Mouse (Mus musculus) kidney, adult 2 months (tissue): ENCODE results near the gene Prpsap1. TPM values are rescaled to one million over a fixed set of nuclear protein-coding genes. Genes with fewer than 3 reads are reported as not detected.

Experiments
- DNase-seq: peaks from one replicate; pipeline ENCODE4 v3.0.0; 2021
- H3K27ac ChIP-seq: fragments of 200-500 bp; 2 replicates; pipeline ENCODE4 v1.5.1; 2012; ENCODE audit warnings: low read depth, low read length, control low read depth, inconsistent platforms; ENCODE audit not compliant: insufficient read depth
- H3K27me3 ChIP-seq: fragments of 200-500 bp; replicated peaks from 2 replicates; pipeline ENCODE4 v1.6.1; 2012; ENCODE audit warnings: mild to moderate bottlenecking, moderate library complexity, low read length, inconsistent platforms; ENCODE audit not compliant: control insufficient read depth, insufficient read depth
- H3K36me3 ChIP-seq: fragments of 200-500 bp; 2 replicates; pipeline ENCODE4 v1.6.1; 2012; ENCODE audit warnings: mild to moderate bottlenecking, moderate library complexity, low read length, inconsistent platforms; ENCODE audit not compliant: control insufficient read depth, insufficient read depth
- H3K4me1 ChIP-seq: fragments of 200-500 bp; 2 replicates; pipeline ENCODE4 v1.6.1; 2011; ENCODE audit warnings: low read length; ENCODE audit not compliant: control insufficient read depth, insufficient read depth
- H3K4me3 ChIP-seq: fragments of 200-500 bp; 2 replicates; pipeline ENCODE4 v1.5.1; 2011; ENCODE audit warnings: mild to moderate bottlenecking, low read depth, low read length, control low read depth; ENCODE audit not compliant: insufficient read depth
- CTCF ChIP-seq: fragments of 200-500 bp; conservative IDR thresholded peaks from 2 replicates; pipeline ENCODE4 v1.5.1; 2011; ENCODE audit warnings: low read depth, mild to moderate bottlenecking, control low read depth, low read length, moderate library complexity, mixed read lengths; ENCODE audit not compliant: insufficient read depth, insufficient read length
- POLR2A ChIP-seq: fragments of 200-500 bp; IDR thresholded peaks from one replicate; pipeline ENCODE4 v1.6.1; 2011; ENCODE audit warnings: low read depth, low read length, control low read depth
- WGBS: fragments of 180-500 bp; shearing (Covaris S2); methylation state at CpG from one replicate; pipeline ENCODE4 v1.1.7; 2018; 5-methylcytosine and 5-hydroxymethylcytosine counted together
- polyA plus RNA-seq: library from polyadenylated mRNA; depleted of rRNA; stranded (reverse); fragments of >200 nt; gene quantifications from 2 replicates; pipeline ENCODE4 v1.2.3, GENCODE M21; 2012; rRNA removed

Prpsap1 gene
- polyA plus RNA-seq, result 87.5 and 91.1 TPM in 2 replicates

DNA sequence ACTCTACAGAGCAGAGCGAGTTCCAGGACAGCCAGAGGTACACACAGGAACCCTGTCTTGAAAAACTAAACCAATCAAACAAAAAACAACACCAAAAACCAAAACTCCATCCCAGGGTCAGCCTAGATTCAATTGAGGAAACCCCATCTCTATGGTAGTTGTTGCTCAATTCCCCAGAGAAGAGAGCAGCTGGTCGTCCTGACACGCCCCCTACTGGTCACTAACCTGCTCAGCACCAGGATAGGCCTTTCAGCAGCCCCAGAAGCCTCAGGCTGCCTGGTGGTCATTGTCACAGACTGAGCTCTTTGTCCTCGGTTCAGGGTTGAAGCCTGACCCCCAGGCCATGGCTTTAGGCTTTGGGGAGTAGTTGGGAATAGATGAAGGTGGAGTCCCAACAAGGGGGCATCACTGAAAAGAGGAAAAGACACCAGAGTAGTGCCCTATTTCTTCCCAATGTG lies at the start of gene Prpsap1:
Gene Prpsap1 (minus strand): TSS at position 408 of the 458 bp plus-strand sequence.
- 28% methylated on average over 4 of the region's 4 CpGs for WGBS
- peak; percentile 85 for TF ChIP-seq CTCF
- TF ChIP-seq POLR2A, result no peak
- no peak within 1 kb of the TSS for H3K4me3 ChIP-seq
- H3K4me1 ChIP-seq, result peaks cover 4% of the 10 kb centered on the region; the same call in 1 of the 2 replicates
- DNase-seq, result peak; percentile 72
- peak within 1 kb of the TSS; percentile 13 for H3K27ac ChIP-seq
- H3K27me3 ChIP-seq, result no peaks in the 10 kb centered on the region
- H3K36me3 ChIP-seq, result no peaks in the 10 kb centered on the region

DNA sequence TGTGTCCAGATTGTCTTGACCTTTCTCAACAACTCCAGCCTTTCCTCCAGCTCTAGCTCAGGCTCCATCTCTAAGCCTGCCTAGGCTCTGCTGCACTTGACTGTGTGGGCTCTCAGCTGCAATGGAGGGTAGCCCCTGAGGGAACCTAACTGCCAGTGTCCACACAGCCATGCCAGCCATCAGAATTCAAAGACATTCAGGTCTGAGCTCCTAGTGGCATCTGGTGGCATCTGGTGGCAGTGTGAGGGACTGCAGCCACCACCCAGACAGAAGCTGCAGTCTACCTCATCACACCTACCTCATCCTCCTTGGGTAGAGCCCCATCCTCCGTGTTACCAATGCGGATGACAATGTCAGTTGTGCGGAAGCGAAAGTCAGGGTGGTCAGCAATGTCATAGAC lies 49.1 kb upstream of the Prpsap1 start:
- Histone ChIP-seq H3K36me3 (no peaks in the 10 kb centered on the region; the same call in 1 of the 2 replicates), H3K4me3 (no peak overlapping the region), H3K27me3 (no peaks in the 10 kb centered on the region), H3K27ac (no peak overlapping the region), H3K4me1 (no peaks in the 10 kb centered on the region)
- TF ChIP-seq POLR2A (no peak), CTCF (peak; percentile 77)
- DNase-seq, result peak; percentile 52
- WGBS, result 84% methylated on average over 4 of the region's 4 CpGs

DNA sequence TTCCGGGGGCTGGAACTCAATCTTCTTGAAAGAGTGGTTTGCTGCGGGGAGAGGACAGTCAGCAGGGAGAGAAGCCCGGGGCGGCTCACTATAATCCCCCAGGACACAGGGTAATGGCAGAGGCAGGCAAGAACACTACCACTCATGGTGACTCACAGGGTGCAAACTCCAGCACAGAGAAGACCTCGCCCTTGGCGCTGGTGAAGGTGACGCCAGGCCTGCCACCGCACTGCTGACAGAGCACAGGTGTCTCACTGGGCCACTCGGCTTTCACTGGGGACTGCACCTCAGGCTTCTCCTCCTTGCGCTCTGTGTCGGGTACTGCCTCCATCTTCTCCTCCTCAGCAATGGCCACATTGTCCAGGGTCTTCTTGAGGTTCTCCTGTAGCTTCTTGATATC lies 47.2 kb upstream of the Prpsap1 start:
- no peak overlapping the region for H3K27ac ChIP-seq
- no peaks in the 10 kb centered on the region for H3K4me1 ChIP-seq
- no peaks in the 10 kb centered on the region for H3K27me3 ChIP-seq
- no peak for DNase-seq
- H3K4me3 ChIP-seq, result no peak overlapping the region
- 94% methylated on average over 11 of the region's 11 CpGs for WGBS
- no peaks in the 10 kb centered on the region; the same call in 1 of the 2 replicates for H3K36me3 ChIP-seq
- no peak for TF ChIP-seq CTCF
- no peak for TF ChIP-seq POLR2A

DNA sequence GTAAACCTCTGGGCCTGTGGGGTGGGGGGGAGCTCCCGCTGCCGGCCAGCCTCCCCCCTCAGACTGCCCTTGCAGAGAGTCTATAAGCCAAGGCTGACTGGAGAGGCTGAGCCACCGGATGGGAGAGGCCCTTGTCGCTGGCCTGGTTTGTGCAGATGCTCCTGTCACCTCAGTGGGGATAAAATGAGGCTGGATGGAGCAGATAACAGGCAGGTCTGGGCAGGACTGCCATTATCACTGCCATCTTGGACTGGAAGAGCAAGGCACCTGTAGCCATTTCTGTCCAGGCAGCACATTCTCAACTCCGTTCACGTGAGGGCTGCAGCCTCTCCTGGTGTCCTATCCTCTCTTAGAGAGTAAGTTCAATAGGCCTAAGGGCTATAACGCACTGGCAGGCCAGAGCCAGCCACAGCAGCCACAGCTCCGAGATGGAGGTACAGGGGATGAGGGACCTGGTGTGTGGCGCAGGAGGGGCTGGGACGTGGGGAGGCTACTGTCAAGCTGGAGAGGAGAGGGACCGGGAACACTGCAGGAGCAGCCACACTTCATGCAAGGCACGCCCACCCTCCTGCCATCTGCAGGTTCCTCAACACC lies 44.2 kb upstream of the Prpsap1 start:
- WGBS, result 86% methylated on average over 12 of the region's 12 CpGs
- no peak for DNase-seq
- no peak overlapping the region for H3K27ac ChIP-seq
- TF ChIP-seq POLR2A (no peak), CTCF (no peak)
- H3K36me3 ChIP-seq, result no peaks in the 10 kb centered on the region; the same call in 1 of the 2 replicates
- no peaks in the 10 kb centered on the region for H3K27me3 ChIP-seq
- H3K4me1 ChIP-seq, result no peaks in the 10 kb centered on the region
- H3K4me3 ChIP-seq, result no peak overlapping the region

DNA sequence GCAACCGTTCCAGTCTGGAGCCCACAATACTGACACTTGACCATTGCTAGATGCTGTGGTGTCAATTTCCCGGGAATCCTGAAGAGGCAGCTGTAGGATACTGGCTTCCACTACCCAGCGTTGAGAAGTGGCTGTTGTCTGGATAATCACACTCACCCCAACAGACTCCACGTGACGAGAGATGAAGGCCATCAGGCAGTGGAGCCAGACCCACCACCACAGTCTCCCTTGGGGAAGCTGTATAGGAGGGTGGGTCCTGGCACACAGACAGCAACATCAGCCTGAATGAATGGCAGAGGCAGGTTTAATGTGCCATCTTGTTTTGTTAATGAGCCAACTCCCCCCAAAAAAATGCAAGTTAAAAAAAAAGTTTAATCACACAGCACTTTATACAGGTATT lies 43.4 kb upstream of the Prpsap1 start:
- 74% methylated on average over 5 of the region's 5 CpGs for WGBS
- no peaks in the 10 kb centered on the region for H3K4me1 ChIP-seq
- no peak for DNase-seq
- H3K36me3 ChIP-seq, result no peaks in the 10 kb centered on the region; the same call in 1 of the 2 replicates
- H3K27ac ChIP-seq, result no peak overlapping the region
- TF ChIP-seq CTCF (no peak), POLR2A (no peak)
- H3K27me3 ChIP-seq, result no peaks in the 10 kb centered on the region
- no peak overlapping the region for H3K4me3 ChIP-seq

DNA sequence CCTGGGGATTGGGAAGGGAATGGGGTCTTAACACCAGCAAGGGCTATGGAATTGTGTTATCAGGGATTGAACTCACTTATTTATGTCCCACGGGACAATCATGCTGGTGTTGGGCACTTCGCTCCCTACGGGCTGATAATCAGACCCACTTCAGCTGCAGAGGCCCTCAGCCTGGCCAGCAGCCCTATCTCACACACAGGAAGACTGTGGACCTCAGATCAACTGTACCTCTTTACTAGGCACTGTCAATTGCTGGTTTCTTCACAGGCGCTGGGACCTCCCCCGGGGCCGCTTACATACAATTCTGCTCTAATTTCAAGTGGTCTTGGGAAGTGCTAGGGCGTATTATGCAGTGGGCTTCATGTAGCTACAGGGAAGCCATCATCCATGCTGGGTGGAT lies 42.7 kb upstream of the Prpsap1 start:
- Histone ChIP-seq H3K27ac (no peak overlapping the region), H3K4me1 (no peaks in the 10 kb centered on the region), H3K27me3 (no peaks in the 10 kb centered on the region), H3K4me3 (no peak overlapping the region), H3K36me3 (no peaks in the 10 kb centered on the region; the same call in 1 of the 2 replicates)
- TF ChIP-seq CTCF, result no peak
- no peak for TF ChIP-seq POLR2A
- no peak for DNase-seq
- 95% methylated on average over 7 of the region's 7 CpGs for WGBS

DNA sequence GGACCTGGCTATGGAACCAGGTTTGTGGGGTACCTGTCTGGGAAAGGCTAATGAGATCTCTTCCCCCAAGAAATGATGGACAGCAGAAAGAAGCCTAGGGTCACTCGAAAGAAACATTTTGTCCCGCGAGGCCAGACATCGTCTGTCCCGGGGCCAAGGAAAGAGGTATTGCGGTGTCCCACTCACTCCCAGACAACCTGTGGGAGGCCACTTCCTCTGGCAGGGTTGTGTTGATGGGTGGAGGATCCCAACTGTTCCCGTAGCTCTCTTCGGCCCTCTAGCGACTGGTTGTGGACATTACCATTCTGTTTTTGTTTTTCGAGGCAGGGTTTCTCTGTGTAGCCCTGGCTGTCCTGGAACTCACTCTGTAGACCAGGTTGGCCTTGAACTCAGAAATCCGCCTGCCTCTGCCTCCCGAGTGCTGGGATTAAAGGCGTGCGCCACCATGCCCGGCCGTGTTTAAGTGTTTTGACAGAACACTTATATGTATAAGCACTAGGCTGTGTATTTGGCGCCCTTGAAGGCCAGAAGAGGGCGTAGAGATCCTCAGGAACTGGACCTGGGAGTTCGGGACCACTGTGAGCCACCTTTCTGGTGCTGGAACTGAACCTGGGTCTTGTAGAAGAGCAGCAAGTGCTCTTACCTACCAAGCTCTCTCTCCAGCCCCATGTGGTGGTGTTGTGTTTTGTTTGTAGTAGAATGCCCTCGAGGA lies 40.3 kb upstream of the Prpsap1 start:
- H3K27me3 ChIP-seq, result no peaks in the 10 kb centered on the region
- TF ChIP-seq POLR2A (no peak), CTCF (peak; percentile 81)
- peak overlapping the region; percentile 57 for H3K4me3 ChIP-seq
- 18% methylated on average over 20 of the region's 20 CpGs for WGBS
- H3K27ac ChIP-seq, result no peak overlapping the region
- no peaks in the 10 kb centered on the region for H3K36me3 ChIP-seq
- H3K4me1 ChIP-seq, result no peaks in the 10 kb centered on the region
- peak; percentile 81 for DNase-seq
